Mouse (Mus musculus) megakaryocyte, embryonic 14.5 days (primary cell): Measurements from ENCODE around the gene A830018L16Rik. TPM values are rescaled to one million over a fixed set of nuclear protein-coding genes. Genes with fewer than 3 reads are reported as not detected.
"Not testable (repeated sequence)": the region's sequence is repeated elsewhere in the genome, so short reads cannot be mapped to it uniquely, and the experiment has no call there.

Experiments used
- H3K27me3 ChIP-seq: replicated peaks from 2 replicates; pipeline ENCODE3; 2012; ENCODE audit warnings: inconsistent platforms
- H3K36me3 ChIP-seq: replicated peaks from 2 replicates; pipeline ENCODE3; 2012; ENCODE audit warnings: low read length, inconsistent platforms, mixed read lengths
- H3K4me1 ChIP-seq: 2 replicates; pipeline ENCODE4 v1.6.1; 2012; ENCODE audit warnings: inconsistent platforms
- H3K4me3 ChIP-seq: replicated peaks from 2 replicates; pipeline ENCODE3; 2012; ENCODE audit warnings: moderate library complexity, mild to moderate bottlenecking, inconsistent platforms
- H3K9me3 ChIP-seq: 2 replicates; pipeline ENCODE4 v1.6.1; 2012; ENCODE audit warnings: inconsistent platforms
- FLI1 ChIP-seq: IDR thresholded peaks from 2 replicates; pipeline ENCODE4 v1.6.1; 2012; ENCODE audit warnings: low read length, inconsistent platforms, mixed read lengths
- GATA1 ChIP-seq: IDR thresholded peaks from 3 replicates; pipeline ENCODE4 v1.6.1; 2012; ENCODE audit warnings: mixed read lengths, low read length, inconsistent platforms, borderline replicate concordance
- polyA plus RNA-seq: library from polyadenylated mRNA; stranded (reverse); fragments of >175 nt; gene quantifications from 2 replicates; pipeline ENCODE4 v1.2.3, GENCODE M21; 2012; ENCODE audit warnings: low replicate concordance; ENCODE audit not compliant: insufficient read depth

The A830018L16Rik gene
- polyA plus RNA-seq, 1 experiment, result not detected

DNA sequence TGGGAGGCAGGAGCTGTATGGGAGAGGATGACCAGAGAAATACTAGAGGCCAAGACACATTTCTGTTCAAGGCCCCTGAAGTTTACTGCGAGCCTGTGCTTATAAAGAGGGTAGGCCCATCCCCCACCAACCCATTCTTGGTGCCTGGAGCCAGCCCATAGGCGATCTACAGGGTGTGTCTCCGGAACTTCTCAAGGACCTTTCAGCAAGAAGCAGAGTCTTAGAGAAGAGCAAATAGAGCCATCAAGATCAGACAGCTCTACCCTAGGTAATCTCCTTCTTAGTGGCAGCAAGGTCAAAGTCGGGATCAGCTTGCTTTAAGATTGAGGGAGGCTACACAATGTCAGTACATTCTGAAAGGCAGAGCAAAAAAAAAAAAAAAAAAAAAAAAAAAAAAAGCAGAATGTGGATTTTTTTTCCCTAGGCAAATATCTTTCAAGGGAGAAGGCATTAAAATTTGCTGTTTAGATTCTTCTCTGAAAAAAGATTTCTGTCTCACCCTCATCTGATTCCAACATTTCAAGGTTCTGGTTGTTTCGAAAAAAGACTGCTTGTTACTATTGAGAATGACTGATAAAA is 53.2 kb downstream of the A830018L16Rik start:
- 0 out of 2 replicates have a peak, but pooled peaks cover under 1% of the 10 kb centered on the region for H3K9me3 ChIP-seq
- H3K4me1 ChIP-seq, result no peaks in the 10 kb centered on the region
- H3K27me3 ChIP-seq, result no peaks in the 10 kb centered on the region
- TF ChIP-seq FLI1, result no peak
- no peak for TF ChIP-seq GATA1
- H3K4me3 ChIP-seq, result no peak overlapping the region
- no peaks in the 10 kb centered on the region for H3K36me3 ChIP-seq

DNA sequence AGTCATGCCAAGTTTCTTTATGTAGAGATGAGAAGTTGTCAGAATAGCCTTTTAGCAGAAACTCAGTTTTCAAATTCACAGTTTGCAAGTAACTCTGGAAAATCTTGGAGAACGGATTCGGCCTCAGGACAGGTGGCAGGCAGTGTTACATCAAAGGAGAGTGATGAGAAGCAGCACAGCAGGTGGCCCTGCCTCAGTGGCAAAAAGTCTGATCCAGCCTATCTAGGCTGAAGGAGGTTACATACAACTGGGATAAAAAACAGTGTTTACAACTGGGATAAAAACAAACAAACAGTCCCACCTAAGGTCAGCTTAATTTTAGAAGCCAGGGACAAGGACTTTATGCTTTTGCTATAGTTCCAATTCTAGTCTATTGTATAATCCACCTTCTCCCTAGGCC is 79.0 kb downstream of the A830018L16Rik start:
- TF ChIP-seq GATA1, result no peak
- TF ChIP-seq FLI1, result no peak
- Histone ChIP-seq H3K4me1 (no peaks in the 10 kb centered on the region), H3K27me3 (no peaks in the 10 kb centered on the region), H3K9me3 (peaks cover 2% of the 10 kb centered on the region; the same call in 1 of the 2 replicates), H3K4me3 (no peak overlapping the region), H3K36me3 (no peaks in the 10 kb centered on the region)

DNA sequence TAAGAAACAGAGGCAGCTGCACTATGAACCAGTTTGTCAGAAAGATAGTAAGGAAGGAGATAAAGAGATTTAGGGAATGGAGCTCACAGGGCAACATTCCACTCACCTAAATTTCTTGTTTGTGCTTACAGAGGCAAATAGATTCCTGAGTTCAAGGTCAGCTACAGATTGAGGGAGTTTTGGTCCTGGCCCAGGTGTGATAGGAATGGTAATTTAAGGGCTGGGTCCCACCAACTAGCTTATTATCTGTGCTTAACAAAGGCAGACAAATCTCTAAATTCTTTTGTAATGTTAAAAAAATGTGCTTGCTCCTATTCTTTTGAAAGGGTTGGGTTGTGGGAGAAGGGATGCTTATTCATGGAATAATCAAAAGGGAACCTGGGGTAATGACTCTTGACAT is 87.7 kb downstream of the A830018L16Rik start:
- Histone ChIP-seq H3K9me3 (no peaks in the 10 kb centered on the region), H3K27me3 (no peaks in the 10 kb centered on the region), H3K4me1 (no peaks in the 10 kb centered on the region), H3K4me3 (no peak overlapping the region), H3K36me3 (no peaks in the 10 kb centered on the region)
- no peak for TF ChIP-seq FLI1

DNA sequence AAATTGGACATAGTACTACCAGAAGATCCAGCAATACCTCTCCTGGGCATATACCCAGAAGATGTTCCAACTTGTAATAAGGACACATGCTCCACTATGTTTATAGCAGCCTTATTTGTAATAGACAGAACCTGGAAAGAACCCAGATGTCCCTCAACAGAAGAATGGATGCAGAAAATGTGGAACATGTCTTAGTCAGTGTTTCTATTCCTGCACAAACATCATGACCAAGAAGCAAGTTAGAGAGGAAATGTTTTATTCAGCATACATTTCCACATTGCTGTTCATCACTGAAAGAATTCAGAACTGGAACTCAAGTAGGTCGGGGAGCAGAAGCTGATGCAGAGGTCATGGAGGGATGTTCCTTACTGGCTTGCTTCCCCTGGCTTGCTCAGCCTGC is 135.9 kb downstream of the A830018L16Rik start:
- H3K36me3 ChIP-seq, H3K4me1 ChIP-seq, H3K4me3 ChIP-seq, H3K9me3 ChIP-seq, H3K27me3 ChIP-seq: not testable (repeated sequence)

DNA sequence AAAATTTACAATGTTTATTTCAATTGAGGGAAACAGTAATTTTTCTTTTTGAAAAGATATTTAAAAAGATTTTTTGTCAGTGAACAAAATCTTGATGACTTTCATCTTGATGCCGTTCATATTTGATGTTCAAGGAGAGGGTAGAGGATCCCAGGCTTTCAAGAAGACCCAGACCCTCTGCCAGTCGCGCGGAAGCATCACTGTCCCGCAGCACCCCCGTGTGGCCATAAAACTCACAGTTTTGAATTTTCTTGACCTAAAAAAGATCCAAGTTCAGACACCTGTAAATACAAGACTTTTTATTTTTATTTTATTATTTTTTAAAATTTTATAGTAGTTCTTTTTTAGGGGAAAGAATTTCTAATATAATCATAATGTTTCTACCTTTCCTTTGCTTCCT is 151.4 kb downstream of the A830018L16Rik start:
- no peaks in the 10 kb centered on the region for H3K4me1 ChIP-seq
- H3K9me3 ChIP-seq, result no peaks in the 10 kb centered on the region
- no peaks in the 10 kb centered on the region for H3K27me3 ChIP-seq
- no peak overlapping the region for H3K4me3 ChIP-seq
- TF ChIP-seq GATA1 (no peak), FLI1 (no peak)
- H3K36me3 ChIP-seq, result no peaks in the 10 kb centered on the region

DNA sequence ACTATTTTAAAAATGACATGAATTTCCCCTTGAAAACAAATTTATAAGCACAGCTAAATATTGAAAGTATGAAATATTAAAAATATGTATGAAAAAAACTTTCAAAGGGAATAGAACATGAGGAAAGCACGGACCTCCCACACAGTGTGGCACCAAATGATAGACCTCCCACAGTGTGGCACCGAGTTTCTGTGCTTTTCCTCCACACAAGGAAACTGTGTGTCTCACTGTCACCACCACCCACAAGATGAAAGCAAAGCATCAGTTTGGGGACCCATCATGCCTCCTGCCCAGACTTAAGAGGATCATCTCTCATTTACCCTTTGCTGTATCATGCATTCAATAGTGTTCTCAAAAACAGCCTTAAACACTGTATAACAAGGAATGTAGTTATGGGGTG is 152.8 kb downstream of the A830018L16Rik start:
- Histone ChIP-seq H3K27me3 (no peaks in the 10 kb centered on the region), H3K4me1 (no peaks in the 10 kb centered on the region), H3K9me3 (no peaks in the 10 kb centered on the region), H3K36me3 (no peaks in the 10 kb centered on the region), H3K4me3 (no peak overlapping the region)
- TF ChIP-seq GATA1, result no peak
- TF ChIP-seq FLI1, result no peak

DNA sequence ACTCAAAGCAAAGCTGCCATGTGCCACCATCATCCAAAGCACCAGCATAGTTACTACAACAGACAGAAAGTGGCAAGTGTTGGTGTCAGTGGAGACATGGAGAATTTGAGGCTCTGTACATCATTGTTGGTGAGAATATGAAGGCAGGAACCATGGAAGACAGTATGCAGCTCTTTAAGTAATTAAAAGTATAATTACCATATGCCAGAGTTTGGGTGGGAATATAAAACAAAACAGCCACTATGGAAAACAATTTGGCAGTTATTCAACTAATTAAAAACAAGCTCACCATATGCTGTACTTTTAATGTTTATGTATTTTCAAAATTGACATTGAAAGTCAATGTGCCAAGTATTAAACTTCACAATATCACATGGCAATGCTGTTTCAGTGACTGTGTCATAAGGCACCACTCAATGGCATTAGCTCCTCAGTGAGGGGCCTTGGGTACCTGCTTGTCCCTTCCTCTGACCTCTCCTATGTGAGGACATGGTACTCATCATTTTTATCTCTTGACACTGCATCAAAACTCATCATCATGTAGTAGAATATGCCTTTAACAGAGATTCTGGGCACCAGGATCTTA is 153.5 kb downstream of the A830018L16Rik start:
- TF ChIP-seq FLI1 (no peak), GATA1 (no peak)
- Histone ChIP-seq H3K9me3 (no peaks in the 10 kb centered on the region), H3K4me1 (no peaks in the 10 kb centered on the region), H3K27me3 (no peaks in the 10 kb centered on the region), H3K4me3 (no peak overlapping the region), H3K36me3 (no peaks in the 10 kb centered on the region)

DNA sequence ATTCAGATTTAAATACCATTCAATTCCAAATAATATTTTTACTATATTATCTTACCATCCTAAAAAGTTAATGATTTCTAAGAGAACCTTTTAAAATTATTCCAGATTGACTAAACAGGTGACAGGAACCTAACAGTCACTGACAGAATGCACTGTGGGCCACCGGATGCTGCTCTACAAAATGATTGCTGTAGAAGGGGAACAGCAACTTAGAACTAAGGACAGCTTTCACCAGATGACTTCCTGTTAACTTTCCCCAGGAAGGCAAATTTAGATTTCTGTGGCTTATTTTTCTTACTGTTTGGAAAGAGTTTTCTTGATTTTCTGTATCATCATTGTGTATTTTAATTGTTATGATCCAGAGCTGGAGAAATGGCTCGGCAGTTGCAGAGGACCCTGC is 156.4 kb downstream of the A830018L16Rik start:
- TF ChIP-seq FLI1, result no peak
- TF ChIP-seq GATA1, result no peak
- H3K4me3 ChIP-seq, result no peak overlapping the region
- H3K36me3 ChIP-seq, result no peaks in the 10 kb centered on the region
- H3K4me1 ChIP-seq, result no peaks in the 10 kb centered on the region
- H3K9me3 ChIP-seq, result no peaks in the 10 kb centered on the region
- H3K27me3 ChIP-seq, result no peaks in the 10 kb centered on the region

DNA sequence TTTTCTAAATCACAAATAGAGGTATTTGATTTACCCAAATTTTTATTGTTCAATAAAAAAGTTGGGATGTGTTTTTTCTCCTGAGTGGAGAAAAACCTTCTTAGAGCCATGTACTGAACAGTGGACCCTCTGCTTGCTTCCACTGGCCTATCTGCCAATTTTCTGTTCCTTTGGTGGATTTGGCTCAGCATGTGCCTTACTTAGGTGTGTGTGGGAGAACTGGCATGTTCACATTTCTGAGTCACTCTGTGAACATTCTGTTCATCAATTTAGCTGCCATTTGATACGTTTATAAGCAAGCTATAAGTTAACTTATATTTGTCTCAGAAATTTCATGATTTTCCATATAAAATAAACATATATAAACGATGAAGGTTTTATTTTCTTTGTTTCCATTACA is 159.6 kb downstream of the A830018L16Rik start:
- H3K36me3 ChIP-seq, result no peaks in the 10 kb centered on the region
- H3K4me1 ChIP-seq, result no peaks in the 10 kb centered on the region
- H3K27me3 ChIP-seq, result no peaks in the 10 kb centered on the region
- no peak overlapping the region for H3K4me3 ChIP-seq
- no peaks in the 10 kb centered on the region for H3K9me3 ChIP-seq
- TF ChIP-seq FLI1 (no peak), GATA1 (no peak)

DNA sequence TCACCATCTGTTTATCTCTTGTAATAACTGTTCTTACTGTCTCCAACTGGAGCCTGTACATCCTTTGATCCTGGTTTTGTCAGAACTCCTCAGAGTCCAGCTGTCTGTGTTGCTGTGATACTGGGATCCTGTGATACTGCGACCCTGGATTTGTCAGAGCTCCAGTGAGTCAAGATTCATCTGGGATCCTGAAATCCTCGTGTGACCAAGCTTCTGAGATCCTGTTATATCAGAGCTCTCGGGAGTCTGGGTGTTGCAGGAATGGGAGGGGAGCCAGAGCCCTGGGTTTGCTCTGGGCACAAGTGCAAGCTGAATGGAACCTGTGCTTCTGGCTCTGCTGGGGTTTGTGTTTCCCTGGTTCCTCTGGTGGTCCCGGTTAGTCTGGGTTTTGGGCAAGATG is 166.1 kb downstream of the A830018L16Rik start:
- H3K4me3 ChIP-seq, result no peak overlapping the region
- H3K27me3 ChIP-seq, result no peaks in the 10 kb centered on the region
- TF ChIP-seq GATA1 (no peak), FLI1 (no peak)
- no peaks in the 10 kb centered on the region for H3K4me1 ChIP-seq
- no peaks in the 10 kb centered on the region for H3K9me3 ChIP-seq
- H3K36me3 ChIP-seq, result no peaks in the 10 kb centered on the region

DNA sequence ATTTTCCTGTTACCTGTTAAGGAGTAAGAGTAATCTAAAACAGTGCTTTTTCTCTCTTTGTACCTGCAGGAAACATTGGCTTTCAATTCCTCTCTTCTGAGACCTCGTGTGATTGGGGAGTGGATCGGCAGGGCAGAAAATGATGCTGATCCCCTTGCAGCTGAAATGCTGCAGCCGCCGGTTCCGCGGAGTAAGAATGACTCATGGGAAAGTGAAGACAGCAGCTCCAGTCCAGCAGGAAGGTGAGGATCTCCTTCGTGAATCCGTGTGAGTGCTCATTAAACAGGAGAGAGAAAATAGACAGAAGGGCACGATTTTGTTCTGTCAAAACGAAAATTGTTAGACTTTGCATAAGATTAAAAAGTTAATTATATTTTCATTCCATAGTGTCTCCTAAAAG is 174.4 kb downstream of the A830018L16Rik start:
- no peaks in the 10 kb centered on the region for H3K27me3 ChIP-seq
- TF ChIP-seq FLI1 (no peak), GATA1 (no peak)
- H3K4me1 ChIP-seq, result no peaks in the 10 kb centered on the region
- H3K36me3 ChIP-seq, result no peaks in the 10 kb centered on the region
- H3K4me3 ChIP-seq, result no peak overlapping the region
- 0 out of 2 replicates have a peak, but pooled peaks cover 5% of the 10 kb centered on the region for H3K9me3 ChIP-seq
